Mouse (Mus musculus) lung, postnatal 0 days (tissue): ENCODE results near the gene Raver1. TPM values are rescaled to one million over a fixed set of nuclear protein-coding genes. Genes with fewer than 3 reads are reported as not detected.
A peak's percentile ranks its signal among the peaks of the same experiment; 100 is the strongest.
"Not testable (repeated sequence)": the region's sequence is repeated elsewhere in the genome, so short reads cannot be mapped to it uniquely, and the experiment has no call there.

Source experiments
- ATAC-seq: fragments of 200-750 bp; cut with Nextera tagmentation; 2 replicates; pipeline ENCODE4 v1.8.0; 2017; ENCODE audit warnings: moderate library complexity
- DNase-seq: peaks from one replicate; pipeline ENCODE4 v3.0.0-alpha.2; 2016; ENCODE audit warnings: low spot score
- H3K27ac ChIP-seq: fragments of 300-500 bp; sonication (generic); 2 replicates; pipeline ENCODE4 v1.5.1; 2014; ENCODE audit warnings: antibody characterized with exemption, mild to moderate bottlenecking, low read length, mixed read lengths
- H3K27me3 ChIP-seq: fragments of 300-500 bp; sonication (generic); replicated peaks from 2 replicates; pipeline ENCODE4 v1.6.1; 2014; ENCODE audit warnings: low read length, mixed read lengths; ENCODE audit not compliant: insufficient read depth
- H3K36me3 ChIP-seq: fragments of 300-500 bp; sonication (generic); 2 replicates; pipeline ENCODE4 v1.6.1; 2014; ENCODE audit warnings: low read length, mixed read lengths; ENCODE audit not compliant: insufficient read depth
- H3K4me1 ChIP-seq: fragments of 300-500 bp; sonication (generic); 2 replicates; pipeline ENCODE4 v1.6.1; 2014; ENCODE audit warnings: antibody characterized with exemption, low read depth, low read length, mixed read lengths; ENCODE audit not compliant: insufficient read depth
- H3K4me2 ChIP-seq: fragments of 300-500 bp; sonication (generic); replicated peaks from 2 replicates; pipeline ENCODE4 v1.6.1; 2014; ENCODE audit warnings: low read depth, mild to moderate bottlenecking, low read length, moderate library complexity, mixed read lengths
- H3K4me3 ChIP-seq: fragments of 300-500 bp; sonication (generic); 2 replicates; pipeline ENCODE4 v1.5.1; 2014; ENCODE audit warnings: low read depth, low read length
- H3K9ac ChIP-seq: fragments of 300-500 bp; sonication (generic); replicated peaks from 2 replicates; pipeline ENCODE4 v1.6.1; 2014; ENCODE audit warnings: low read depth, mild to moderate bottlenecking
- H3K9me3 ChIP-seq: fragments of 300-500 bp; sonication (generic); 2 replicates; pipeline ENCODE4 v1.6.1; 2016; ENCODE audit warnings: low read length, mixed read lengths
- CTCF ChIP-seq: IDR thresholded peaks from 2 replicates; pipeline ENCODE4 v1.5.1; 2016; ENCODE audit warnings: antibody characterized with exemption, mild to moderate bottlenecking
- EP300 ChIP-seq: IDR thresholded peaks from 2 replicates; pipeline ENCODE4 v1.6.1; 2016; ENCODE audit warnings: antibody characterized with exemption, mild to moderate bottlenecking, control low read depth
- WGBS: fragments of 180-500 bp; shearing (Covaris S2); extraction: QIAGEN DNeasy Blood & Tissue Kit; methylation state at CpG from one replicate; pipeline ENCODE4 v1.1.7; 2014; 5-methylcytosine and 5-hydroxymethylcytosine counted together
- polyA plus RNA-seq: library from polyadenylated mRNA; unstranded; fragments of >200 nt; fragmentation: Nextera tagmentation; extraction: Ambion mirVana; gene quantifications from 2 replicates; pipeline ENCODE4 v1.2.1, GENCODE M21; 2015

Gene Raver1
- polyA plus RNA-seq, 1 experiment from 2014 or later, result 16.8 TPM

DNA sequence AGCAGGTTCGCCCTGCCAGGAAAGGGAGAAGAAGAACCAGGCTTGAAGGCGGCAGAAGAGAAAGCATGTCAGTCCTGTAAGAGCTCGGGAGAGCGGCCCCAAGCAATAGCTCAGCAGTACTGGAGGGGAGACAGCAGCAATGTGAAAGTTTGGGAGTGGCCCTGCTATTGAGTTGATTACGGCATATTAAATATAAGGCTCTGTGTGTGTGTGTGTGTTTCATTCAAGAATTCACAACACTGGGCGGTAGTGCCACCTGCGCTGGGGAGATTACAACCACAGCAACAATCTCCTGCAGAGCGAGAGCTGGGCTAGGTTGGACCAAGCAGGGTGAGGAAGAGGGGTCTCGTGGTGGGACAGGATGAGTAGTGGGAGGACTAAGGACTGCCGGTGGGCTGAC lies 40.2 kb downstream of the Raver1 start:
- Histone ChIP-seq H3K4me3 (no peak overlapping the region), H3K36me3 (no peaks in the 10 kb centered on the region), H3K4me1 (no peaks in the 10 kb centered on the region), H3K27ac (no peak overlapping the region), H3K4me2 (no peak overlapping the region), H3K27me3 (no peaks in the 10 kb centered on the region), H3K9me3 (no peaks in the 10 kb centered on the region), H3K9ac (no peak overlapping the region)
- ATAC-seq, result no peak
- DNase-seq, result no peak
- no peak for TF ChIP-seq CTCF
- TF ChIP-seq EP300, result no peak
- 51% methylated on average over 10 of the region's 10 CpGs for WGBS

GRCm38 (mm10) chr9:21045235-21045634 lies 46.6 kb downstream of the Raver1 start:
- no peaks in the 10 kb centered on the region for H3K4me1 ChIP-seq
- H3K4me2 ChIP-seq, result no peak overlapping the region
- H3K9ac ChIP-seq, result no peak overlapping the region
- WGBS, result 75% methylated on average over 3 of the region's 3 CpGs
- no peaks in the 10 kb centered on the region for H3K27me3 ChIP-seq
- TF ChIP-seq EP300, result no peak
- no peak for TF ChIP-seq CTCF
- no peaks in the 10 kb centered on the region for H3K36me3 ChIP-seq
- no peak overlapping the region for H3K27ac ChIP-seq
- no peak overlapping the region for H3K4me3 ChIP-seq
- no peak for DNase-seq
- H3K9me3 ChIP-seq, result no peaks in the 10 kb centered on the region
- ATAC-seq, result no peak

DNA sequence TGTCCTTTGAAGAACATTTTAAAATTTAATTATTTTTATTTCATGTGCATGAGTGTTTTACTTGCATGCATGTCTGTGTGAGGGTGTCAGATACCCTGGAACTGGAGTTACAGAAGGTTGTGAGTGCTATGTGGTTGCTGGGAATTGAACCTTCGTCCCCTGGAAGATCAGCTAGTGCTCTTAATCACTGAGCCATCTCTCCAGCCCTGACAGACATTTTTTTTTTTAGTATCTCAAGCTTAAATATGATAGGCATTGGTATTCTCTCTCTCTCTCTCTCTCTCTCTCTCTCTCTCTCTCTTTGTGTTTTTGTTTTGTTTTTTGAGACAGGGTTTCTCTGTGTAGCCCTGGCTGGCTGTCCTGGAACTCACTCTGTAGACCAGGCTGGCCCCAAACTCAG lies 47.0 kb downstream of the Raver1 start:
- not testable (repeated sequence) for H3K4me1 ChIP-seq, DNase-seq, H3K4me3 ChIP-seq, H3K36me3 ChIP-seq, H3K27me3 ChIP-seq, H3K4me2 ChIP-seq, H3K9ac ChIP-seq, H3K27ac ChIP-seq, ATAC-seq, H3K9me3 ChIP-seq
- WGBS, result 38% methylated on average over 1 of the region's 1 CpGs

DNA sequence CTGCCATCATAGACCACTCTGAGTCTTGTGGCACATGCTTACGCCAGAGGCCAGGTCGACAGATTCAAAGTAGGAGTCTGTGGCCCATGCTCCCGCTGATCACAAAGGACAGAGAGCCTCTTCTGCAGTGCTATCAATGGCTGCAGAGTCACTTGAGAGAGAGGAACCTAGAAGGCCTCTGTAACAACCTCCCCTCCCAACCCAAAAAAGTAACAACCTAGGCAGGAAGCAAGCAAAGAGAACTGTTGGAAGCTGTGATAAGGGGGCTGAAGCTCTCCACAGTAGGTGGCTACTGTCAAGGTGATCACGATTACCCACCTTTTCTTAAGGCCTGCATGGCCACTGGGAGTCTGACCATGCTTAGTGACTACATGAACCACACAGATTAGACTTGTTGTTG lies 48.2 kb downstream of the Raver1 start:
- TF ChIP-seq CTCF (no peak), EP300 (no peak)
- ATAC-seq, result no peak
- 82% methylated on average over 4 of the region's 4 CpGs for WGBS
- no peak overlapping the region for H3K4me2 ChIP-seq
- H3K27me3 ChIP-seq, result no peaks in the 10 kb centered on the region; the same call in 1 of the 2 replicates
- H3K9ac ChIP-seq, result no peak overlapping the region
- no peak overlapping the region for H3K27ac ChIP-seq
- no peaks in the 10 kb centered on the region for H3K4me1 ChIP-seq
- H3K9me3 ChIP-seq, result no peaks in the 10 kb centered on the region
- no peak for DNase-seq
- H3K36me3 ChIP-seq, result no peaks in the 10 kb centered on the region
- H3K4me3 ChIP-seq, result no peak overlapping the region

GRCm38 (mm10) chr9:21041308-21041707 lies 50.5 kb downstream of the Raver1 start:
- 0 out of 2 replicates have a peak, but pooled peaks cover 5% of the 10 kb centered on the region for H3K4me1 ChIP-seq
- 40% methylated on average over 4 of the region's 4 CpGs for WGBS
- no peaks in the 10 kb centered on the region for H3K36me3 ChIP-seq
- no peak overlapping the region for H3K4me2 ChIP-seq
- TF ChIP-seq EP300 (no peak), CTCF (no peak)
- ATAC-seq (no peak), DNase-seq (no peak)
- no peak overlapping the region for H3K4me3 ChIP-seq
- peaks cover 13% of the 10 kb centered on the region for H3K27me3 ChIP-seq
- H3K9ac ChIP-seq, result no peak overlapping the region
- H3K27ac ChIP-seq, result no peak overlapping the region
- no peaks in the 10 kb centered on the region for H3K9me3 ChIP-seq

GRCm38 (mm10) chr9:21039779-21040178 lies 52.0 kb downstream of the Raver1 start:
- Histone ChIP-seq H3K4me1 (0 out of 2 replicates have a peak, but pooled peaks cover 5% of the 10 kb centered on the region), H3K9me3 (no peaks in the 10 kb centered on the region), H3K36me3 (no peaks in the 10 kb centered on the region), H3K27me3 (peaks cover 27% of the 10 kb centered on the region), H3K9ac (no peak overlapping the region), H3K4me3 (no peak overlapping the region), H3K4me2 (no peak overlapping the region), H3K27ac (no peak overlapping the region)
- DNase-seq (no peak), ATAC-seq (no peak)
- no peak for TF ChIP-seq CTCF
- TF ChIP-seq EP300, result no peak
- WGBS, result 67% methylated on average over 3 of the region's 3 CpGs

DNA sequence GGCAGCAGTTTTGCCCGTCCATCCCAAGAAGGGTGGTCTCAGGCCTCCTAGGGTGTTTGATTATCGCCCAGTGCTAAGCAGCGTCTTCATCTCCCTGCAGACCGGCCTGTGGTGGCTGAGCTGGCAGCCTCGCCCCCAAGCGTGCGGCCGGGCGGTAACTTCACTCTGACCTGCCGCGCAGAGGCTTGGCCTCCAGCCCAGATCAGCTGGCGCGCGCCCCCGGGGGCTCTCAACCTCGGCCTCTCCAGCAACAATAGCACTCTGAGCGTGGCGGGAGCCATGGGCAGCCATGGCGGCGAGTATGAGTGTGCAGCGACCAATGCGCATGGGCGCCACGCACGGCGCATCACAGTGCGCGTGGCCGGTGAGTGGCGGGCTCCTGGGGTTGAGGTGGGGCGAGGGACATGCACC lies 54.3 kb downstream of the Raver1 start:
- TF ChIP-seq EP300, result no peak
- no peak for TF ChIP-seq CTCF
- peak overlapping the region; percentile 57 for H3K4me2 ChIP-seq
- ATAC-seq (peak; percentile 39), DNase-seq (peak; percentile 68)
- H3K27ac ChIP-seq, result no peak overlapping the region
- peaks cover 9% of the 10 kb centered on the region; the same call in 1 of the 2 replicates for H3K4me1 ChIP-seq
- no peaks in the 10 kb centered on the region for H3K9me3 ChIP-seq
- no peak overlapping the region for H3K9ac ChIP-seq
- H3K4me3 ChIP-seq, result peak overlapping the region; percentile 27
- H3K36me3 ChIP-seq, result no peaks in the 10 kb centered on the region
- WGBS, result 3% methylated on average over 30 of the region's 31 CpGs
- peaks cover 42% of the 10 kb centered on the region for H3K27me3 ChIP-seq
